Mouse (Mus musculus): ENCODE data around the gene Grwd1.

- TF ChIP-seq CTCF (IDR thresholded peaks at IDR 0.05; ENCODE audit: low read depth) (peak; percentile 100), EP300 (IDR thresholded peaks at IDR 0.05; ENCODE audit: low read depth) (no peak)
Measured at GRCm38 (mm10) chr7:45801348-45801747, 29.4 kb downstream of the Grwd1 start.

Measured in liver, postnatal 0 days (tissue).